Mouse (Mus musculus) left cerebral cortex, postnatal 4 days (tissue): Measurements from ENCODE around the gene Tmem164. TPM values are rescaled to one million over a fixed set of nuclear protein-coding genes. Genes with fewer than 3 reads are reported as not detected.

Experiments
- microRNA-seq: library from miRNA; unstranded; fragments of <30 nt; microRNA quantifications from one replicate; pipeline ENCODE4 v1.2.0, GENCODE M21; 2022
- total RNA-seq, 2 experiments: library from RNA; stranded (reverse); gene quantifications; 2 replicates each; pipeline ENCODE4 v1.2.3; 2021

Tmem164 gene
- total RNA-seq, 2 experiments from 2014 or later = 40.4 to 45.7 TPM

Small RNA genes lying within 50 kb of the gene (microRNA-seq; reads per million reads assigned to microRNA genes)
- 15,837 reads per million, percentile 97 among the genes with 10 or more reads in this experiment for gene Mir652
